Mouse (Mus musculus) lung, adult 2 months (tissue): ENCODE measurements around the gene Foxn1.

Experiments
- CTCF ChIP-seq: fragments of 200-500 bp; IDR thresholded peaks from 2 replicates; pipeline ENCODE4 v1.5.1; 2011; ENCODE audit warnings: mild to moderate bottlenecking, low read length, control low read depth; ENCODE audit not compliant: insufficient read depth
- POLR2A ChIP-seq: fragments of 200-500 bp; IDR thresholded peaks from 2 replicates; pipeline ENCODE4 v1.6.1; 2011; ENCODE audit warnings: low read depth, mild to moderate bottlenecking, control low read depth, low read length, borderline replicate concordance; ENCODE audit errors: extremely low read depth

DNA sequence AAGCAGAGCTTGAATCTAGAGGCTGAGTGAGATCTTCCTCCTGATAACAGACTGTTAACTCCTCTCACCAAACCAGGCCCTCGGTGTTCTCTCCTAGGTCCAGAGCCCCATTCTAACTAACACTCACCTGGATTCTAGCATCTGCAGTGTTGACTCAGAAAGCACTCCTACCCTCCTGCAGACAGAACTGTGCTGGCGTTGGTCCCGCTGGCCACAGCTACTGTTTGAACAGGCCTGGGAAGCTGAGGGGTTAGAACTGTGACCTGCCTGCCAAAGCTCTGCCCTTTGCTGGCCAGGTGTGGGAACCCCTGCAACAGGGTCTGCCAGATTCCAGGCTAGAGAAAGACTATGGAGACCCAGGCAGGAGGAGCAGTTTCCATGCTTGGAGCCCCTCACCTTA lies 6.4 kb upstream of the Foxn1 start:
- TF ChIP-seq POLR2A = no peak
- TF ChIP-seq CTCF = no peak
